Mouse (Mus musculus) kidney, adult 2 months (tissue): ENCODE results near the gene Irs1.

Experiments
- CTCF ChIP-seq: fragments of 200-500 bp; conservative IDR thresholded peaks from 2 replicates; pipeline ENCODE4 v1.5.1; 2011; ENCODE audit warnings: low read depth, mild to moderate bottlenecking, control low read depth, low read length, moderate library complexity, mixed read lengths; ENCODE audit not compliant: insufficient read depth, insufficient read length
- POLR2A ChIP-seq: fragments of 200-500 bp; IDR thresholded peaks from one replicate; pipeline ENCODE4 v1.6.1; 2011; ENCODE audit warnings: low read depth, low read length, control low read depth

DNA sequence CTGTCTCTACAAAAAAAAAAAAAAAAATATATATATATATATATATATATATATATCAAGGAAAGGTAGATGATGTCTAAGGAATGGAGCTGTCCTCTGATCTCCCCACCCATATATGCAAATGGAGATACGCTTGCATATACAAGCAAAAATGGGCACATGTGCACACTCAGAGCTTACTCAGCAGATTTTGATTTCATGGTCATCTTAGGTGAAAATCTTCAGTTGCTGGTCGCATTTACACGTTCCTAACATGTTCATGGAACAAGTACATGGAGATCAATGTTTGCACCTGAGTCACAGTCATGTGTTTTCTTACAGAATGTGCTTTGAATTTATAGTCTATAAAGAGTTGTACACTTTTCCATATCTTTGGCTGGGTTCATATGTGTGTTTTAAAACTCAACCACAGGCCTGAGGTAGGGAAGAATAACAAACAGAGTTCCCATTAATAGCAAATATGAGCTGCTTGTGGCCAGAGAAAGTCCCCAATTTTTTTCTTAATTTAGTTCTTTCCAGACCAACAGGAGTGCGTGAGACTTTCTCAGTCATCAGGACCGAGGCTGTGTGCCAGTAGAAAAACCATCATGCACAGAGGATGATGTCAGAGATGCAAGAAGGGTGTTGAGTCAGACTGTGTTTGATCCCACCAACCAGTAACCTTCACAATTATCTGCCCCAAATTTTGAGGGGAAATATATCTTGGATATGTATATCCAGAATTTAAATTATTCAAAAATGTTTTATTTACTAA lies 68.0 kb downstream of the Irs1 start:
- TF ChIP-seq CTCF (no peak), POLR2A (no peak)
